In the genomic region with DNA sequence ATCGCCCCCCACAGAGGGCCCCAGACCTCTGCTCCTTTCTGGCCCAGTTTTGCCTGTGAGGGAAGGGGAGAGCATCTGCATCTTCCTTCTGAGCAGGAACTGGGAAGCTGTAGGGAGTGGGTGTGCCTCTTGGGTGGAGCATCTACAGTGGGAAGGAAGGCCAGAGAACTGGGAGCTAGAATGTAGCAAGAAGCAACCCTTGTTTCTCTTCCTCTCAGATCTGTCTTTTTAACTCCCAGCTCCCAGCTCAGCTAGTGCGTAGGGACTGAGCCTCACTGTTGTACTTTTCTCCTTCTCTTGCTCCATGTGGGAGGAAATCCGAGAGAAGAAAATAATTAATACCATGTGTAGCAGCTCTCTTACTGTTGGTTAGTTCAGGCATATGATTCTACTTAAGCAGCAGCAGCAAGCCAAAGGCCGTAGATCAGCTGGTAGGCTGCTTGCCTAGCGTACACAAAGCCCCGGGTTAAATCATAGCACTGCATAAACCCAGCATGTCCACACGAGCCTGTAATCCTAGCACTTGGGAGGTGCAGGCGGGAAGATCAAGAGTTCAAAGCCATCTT, we compare ENCODE assay signal across 9 mouse cellular contexts. TPM values are rescaled to one million over a fixed set of nuclear protein-coding genes. Genes with fewer than 3 reads are reported as not detected.
A peak's percentile ranks its signal among the peaks of the same experiment; 100 is the strongest.
DNase-seq lines count a peak whose midpoint lies in the region; ATAC-seq and TF ChIP-seq lines count a peak whose summit lies in the region.
"Had no signal": no experiment of that assay in that cellular context is flagged by ENCODE, and none has a peak within 500 bp of the region (broad histone marks: within the 10 kb centered on the region; RNA-seq: fewer than 3 reads in every experiment).

No protein-coding gene starts in this region.

- peak overlapping the region; percentile 61 for H3K27ac ChIP-seq in kidney, embryonic 15.5 days
- no peak overlapping the region for H3K27ac ChIP-seq in forebrain, embryonic 14.5 days (ENCODE audit: low read depth, low read length)
- peak overlapping the region; percentile 92 for H3K27ac ChIP-seq in limb, embryonic 10.5 days
- H3K27ac ChIP-seq in neural tube, embryonic 11.5 days (ENCODE audit: low read depth, low read length) = no peak overlapping the region
- no peak overlapping the region for H3K27ac ChIP-seq in kidney, adult 2 months (ENCODE audit: insufficient read depth, low read depth, low read length)

- H3K9me3 ChIP-seq in kidney, embryonic 15.5 days (replicated peaks) = no peaks in the 10 kb centered on the region
- H3K9me3 ChIP-seq in forebrain, embryonic 14.5 days (replicated peaks; ENCODE audit: control insufficient read depth, low read length) = no peaks in the 10 kb centered on the region
- H3K9me3 ChIP-seq in limb, embryonic 10.5 days (replicated peaks) = no peaks in the 10 kb centered on the region
- no peaks in the 10 kb centered on the region for H3K9me3 ChIP-seq in neural tube, embryonic 11.5 days (ENCODE audit: control insufficient read depth, low read length)
- H3K9me3 ChIP-seq: G1E had no signal

- H3K36me3 ChIP-seq in kidney, embryonic 15.5 days = peaks cover 5% of the 10 kb centered on the region; the same call in 1 of the 2 replicates
- peaks cover 5% of the 10 kb centered on the region; the same call in 1 of the 2 replicates for H3K36me3 ChIP-seq in forebrain, embryonic 14.5 days (ENCODE audit: control insufficient read depth, insufficient read depth, low read length)
- peaks cover 61% of the 10 kb centered on the region for H3K36me3 ChIP-seq in limb, embryonic 10.5 days
- H3K36me3 ChIP-seq in neural tube, embryonic 11.5 days (ENCODE audit: control insufficient read depth, insufficient read depth, low read length) = no peaks in the 10 kb centered on the region
- no peaks in the 10 kb centered on the region for H3K36me3 ChIP-seq in kidney, adult 2 months (ENCODE audit: control insufficient read depth, insufficient read depth, low read length)
- H3K36me3 ChIP-seq: G1E had no signal

- DNase-seq in kidney, postnatal 14 days = no peak
- no peak for DNase-seq in forebrain, embryonic 14.5 days (ENCODE audit: low spot score)
- DNase-seq in limb, embryonic 10.5 days (ENCODE audit: low spot score) = peak; percentile 74
- peak; percentile 35 for DNase-seq in neural tube, embryonic 11.5 days (ENCODE audit: low spot score)
- DNase-seq in right cerebral cortex, postnatal 25 days = no peak
- DNase-seq in layer of hippocampus, adult 11-12 months (ENCODE audit: low spot score) = no peak
- DNase-seq in kidney, adult 2 months = no peak

- 0 out of 2 replicates have a peak, but pooled peaks have one; percentile 38 for ATAC-seq in kidney, embryonic 15.5 days (replicated peaks; ENCODE audit: low FRiP score)
- ATAC-seq in forebrain, embryonic 14.5 days = peak; percentile 35; the same call in 1 of the 2 replicates
- no peak for ATAC-seq in neural tube, embryonic 11.5 days (ENCODE audit: insufficient read depth, low FRiP score, low TSS enrichment)

- H3K27me3 ChIP-seq in kidney, embryonic 15.5 days = no peaks in the 10 kb centered on the region
- no peaks in the 10 kb centered on the region for H3K27me3 ChIP-seq in forebrain, embryonic 14.5 days (replicated peaks; ENCODE audit: control insufficient read depth, insufficient read depth, low read length)
- H3K27me3 ChIP-seq in limb, embryonic 10.5 days (ENCODE audit: low read depth, poor library complexity, severe bottlenecking) = no peaks in the 10 kb centered on the region
- no peaks in the 10 kb centered on the region for H3K27me3 ChIP-seq in neural tube, embryonic 11.5 days (ENCODE audit: control insufficient read depth, insufficient read depth, low read length)
- H3K27me3 ChIP-seq in kidney, adult 2 months (replicated peaks; ENCODE audit: control insufficient read depth, insufficient read depth, low read length) = no peaks in the 10 kb centered on the region

- no peak overlapping the region for H3K4me3 ChIP-seq in kidney, embryonic 15.5 days (replicated peaks)
- H3K4me3 ChIP-seq in forebrain, embryonic 14.5 days (ENCODE audit: low read depth, low read length) = no peak overlapping the region
- peak overlapping the region; percentile 41 for H3K4me3 ChIP-seq in limb, embryonic 10.5 days
- no peak overlapping the region for H3K4me3 ChIP-seq in neural tube, embryonic 11.5 days (ENCODE audit: low read depth, low read length)
- no peak overlapping the region for H3K4me3 ChIP-seq in kidney, adult 2 months (ENCODE audit: insufficient read depth, low read depth, low read length)

- H3K4me1 ChIP-seq in kidney, embryonic 15.5 days = peaks cover 89% of the 10 kb centered on the region
- peaks cover 32% of the 10 kb centered on the region for H3K4me1 ChIP-seq in forebrain, embryonic 14.5 days (ENCODE audit: control insufficient read depth, insufficient read depth, low read length)
- H3K4me1 ChIP-seq in limb, embryonic 10.5 days = peaks cover 78% of the 10 kb centered on the region
- peaks cover 30% of the 10 kb centered on the region for H3K4me1 ChIP-seq in neural tube, embryonic 11.5 days (ENCODE audit: control insufficient read depth, insufficient read depth, low read length)
- H3K4me1 ChIP-seq in kidney, adult 2 months (ENCODE audit: control insufficient read depth, insufficient read depth, low read length) = peaks cover 45% of the 10 kb centered on the region

- 25% methylated on average over 8 of the region's 8 CpGs for WGBS in kidney, embryonic 15.5 days
- WGBS in forebrain, embryonic 14.5 days = 58% methylated on average over 8 of the region's 8 CpGs
- 13% methylated on average over 8 of the region's 8 CpGs for WGBS in limb, embryonic 10.5 days
- WGBS in neural tube, embryonic 11.5 days = 54% methylated on average over 8 of the region's 8 CpGs
- 31% methylated on average over 8 of the region's 8 CpGs for WGBS in kidney, adult 2 months

- no peak for TF ChIP-seq POLR2A in kidney, adult 2 months (IDR thresholded peaks at IDR 0.05; ENCODE audit: low read depth, low read length)

- peak overlapping the region; percentile 22; the same call in 1 of the 2 replicates for H3K4me2 ChIP-seq in kidney, embryonic 15.5 days
- no peak overlapping the region for H3K4me2 ChIP-seq in forebrain, embryonic 14.5 days (ENCODE audit: low read length)
- H3K4me2 ChIP-seq in neural tube, embryonic 11.5 days (ENCODE audit: low read depth) = no peak overlapping the region

- TF ChIP-seq CTCF in kidney, adult 2 months (conservative IDR thresholded peaks at IDR 0.05; ENCODE audit: insufficient read depth, insufficient read length, low read depth, low read length) = no peak

- no peak overlapping the region for H3K9ac ChIP-seq in kidney, embryonic 15.5 days
- no peak overlapping the region for H3K9ac ChIP-seq in forebrain, embryonic 14.5 days (ENCODE audit: low read length)
- no peak overlapping the region for H3K9ac ChIP-seq in neural tube, embryonic 11.5 days (ENCODE audit: low read length)

RNA-seq across cellular contexts. Expression of a gene that starts 7.8 kb away (rescaled TPM):
- polyA plus RNA-seq in kidney, embryonic 15.5 days (2015; fragmentation: Nextera tagmentation; extraction: Ambion mirVana) = 607 and 612 TPM in 2 replicates
- polyA plus RNA-seq in forebrain, embryonic 14.5 days (2014; fragmentation: Nextera tagmentation; extraction: Ambion mirVana) = 691 and 743 TPM in 2 replicates
- polyA plus RNA-seq in limb, embryonic 10.5 days (2016; fragmentation: Nextera tagmentation; extraction: Ambion mirVana) = 697 and 777 TPM in 2 replicates
- polyA plus RNA-seq in neural tube, embryonic 11.5 days (2014; fragmentation: Nextera tagmentation; extraction: Ambion mirVana) = 1,106 and 1,111 TPM in 2 replicates
- polyA plus RNA-seq in kidney, adult 2 months (2012; rRNA removed) = 253 and 268 TPM in 2 replicates
- polyA plus RNA-seq: G1E had no signal

Comparison
In these comparisons a context has a peak if more than half of its experiments do, and no peak if none do; other contexts are left out.
1. H3K27ac ChIP-seq: peak in kidney, embryonic 15.5 days (single experiment) and limb, embryonic 10.5 days (single experiment); none in forebrain, embryonic 14.5 days (single experiment), neural tube, embryonic 11.5 days (single experiment) and kidney, adult 2 months (single experiment).
2. DNase-seq: peak in limb, embryonic 10.5 days (single experiment) and neural tube, embryonic 11.5 days (single experiment); none in kidney, postnatal 14 days (single experiment), forebrain, embryonic 14.5 days (single experiment), right cerebral cortex, postnatal 25 days (single experiment), layer of hippocampus, adult 11-12 months (single experiment) and kidney, adult 2 months (single experiment).